Mouse (Mus musculus): ENCODE results near the gene Rassf3. TPM values are rescaled to one million over a fixed set of nuclear protein-coding genes. Genes with fewer than 3 reads are reported as not detected.

The Rassf3 gene
- polyA plus RNA-seq, 2 experiments: 20.7 to 23.2 TPM

GRCm38 (mm10) chr10:121430764-121431540, 45.2 kb downstream of the Rassf3 start:
- no peak for TF ChIP-seq POLR2A (IDR thresholded peaks at IDR 0.05; ENCODE audit: borderline replicate concordance, extremely low read depth, insufficient read depth, insufficient read length)
- ATAC-seq (ENCODE audit: low FRiP score, low read depth) (no peak), DNase-seq (ENCODE audit: low spot score) (no peak)
- Histone ChIP-seq H3K9me3 (ENCODE audit: control insufficient read depth, low read length) (no peaks in the 10 kb centered on the region), H3K27me3 (ENCODE audit: control insufficient read depth, insufficient read depth, low read length) (no peaks in the 10 kb centered on the region), H3K4me3 (replicated peaks; ENCODE audit: low read length) (no peak overlapping the region), H3K27ac (replicated peaks; ENCODE audit: low read depth, low read length) (peak overlapping the region; percentile 58), H3K36me3 (ENCODE audit: control insufficient read depth, insufficient read depth, low read length) (no peaks in the 10 kb centered on the region), H3K4me2 (replicated peaks; ENCODE audit: low read depth, low read length, severe bottlenecking) (no peak overlapping the region), H3K9ac (ENCODE audit: low read depth, low read length, severe bottlenecking) (no peak overlapping the region), H3K4me1 (ENCODE audit: control insufficient read depth, insufficient read depth, low read length) (peaks cover 86% of the 10 kb centered on the region)
- WGBS: 49% methylated on average over 15 of the region's 15 CpGs

GRCm38 (mm10) chr10:121429981-121430682, 46.0 kb downstream of the Rassf3 start:
- no peak for DNase-seq (ENCODE audit: low spot score)
- H3K27me3 ChIP-seq (ENCODE audit: control insufficient read depth, insufficient read depth, low read length): no peaks in the 10 kb centered on the region
- 12% methylated on average over 14 of the region's 14 CpGs for WGBS
- no peak overlapping the region for H3K9ac ChIP-seq (ENCODE audit: low read depth, low read length, severe bottlenecking)
- H3K4me3 ChIP-seq (replicated peaks; ENCODE audit: low read length): no peak overlapping the region
- ATAC-seq (ENCODE audit: low FRiP score, low read depth): no peak
- H3K9me3 ChIP-seq (ENCODE audit: control insufficient read depth, low read length): no peaks in the 10 kb centered on the region
- no peak for TF ChIP-seq POLR2A (IDR thresholded peaks at IDR 0.05; ENCODE audit: borderline replicate concordance, extremely low read depth, insufficient read depth, insufficient read length)
- H3K4me2 ChIP-seq (replicated peaks; ENCODE audit: low read depth, low read length, severe bottlenecking): peak overlapping the region; percentile 35
- H3K36me3 ChIP-seq (ENCODE audit: control insufficient read depth, insufficient read depth, low read length): no peaks in the 10 kb centered on the region
- H3K27ac ChIP-seq (replicated peaks; ENCODE audit: low read depth, low read length): peak overlapping the region; percentile 58
- H3K4me1 ChIP-seq (ENCODE audit: control insufficient read depth, insufficient read depth, low read length): peaks cover 83% of the 10 kb centered on the region

GRCm38 (mm10) chr10:121429581-121429980, 46.6 kb downstream of the Rassf3 start:
- DNase-seq (ENCODE audit: low spot score) (peak; percentile 44), ATAC-seq (ENCODE audit: low FRiP score, low read depth) (peak; percentile 20; the same call in 1 of the 2 replicates)
- no peak overlapping the region for H3K4me3 ChIP-seq (replicated peaks; ENCODE audit: low read length)
- peaks cover 80% of the 10 kb centered on the region for H3K4me1 ChIP-seq (ENCODE audit: control insufficient read depth, insufficient read depth, low read length)
- no peaks in the 10 kb centered on the region for H3K9me3 ChIP-seq (ENCODE audit: control insufficient read depth, low read length)
- no peak for TF ChIP-seq POLR2A (IDR thresholded peaks at IDR 0.05; ENCODE audit: borderline replicate concordance, extremely low read depth, insufficient read depth, insufficient read length)
- H3K27ac ChIP-seq (replicated peaks; ENCODE audit: low read depth, low read length): peak overlapping the region; percentile 58
- H3K4me2 ChIP-seq (replicated peaks; ENCODE audit: low read depth, low read length, severe bottlenecking): peak overlapping the region; percentile 35
- no peak overlapping the region for H3K9ac ChIP-seq (ENCODE audit: low read depth, low read length, severe bottlenecking)
- WGBS: 15% methylated on average over 8 of the region's 8 CpGs
- no peaks in the 10 kb centered on the region for H3K36me3 ChIP-seq (ENCODE audit: control insufficient read depth, insufficient read depth, low read length)
- H3K27me3 ChIP-seq (ENCODE audit: control insufficient read depth, insufficient read depth, low read length): no peaks in the 10 kb centered on the region

- Histone ChIP-seq H3K9ac (ENCODE audit: low read depth, low read length, severe bottlenecking) (no peak overlapping the region), H3K27me3 (ENCODE audit: control insufficient read depth, insufficient read depth, low read length) (no peaks in the 10 kb centered on the region), H3K4me2 (replicated peaks; ENCODE audit: low read depth, low read length, severe bottlenecking) (0 out of 2 replicates have a peak overlapping the region, but pooled peaks have one; percentile 10), H3K4me3 (replicated peaks; ENCODE audit: low read length) (no peak overlapping the region), H3K36me3 (ENCODE audit: control insufficient read depth, insufficient read depth, low read length) (no peaks in the 10 kb centered on the region; the same call in 1 of the 2 replicates), H3K27ac (replicated peaks; ENCODE audit: low read depth, low read length) (peak overlapping the region; percentile 58), H3K9me3 (ENCODE audit: control insufficient read depth, low read length) (no peaks in the 10 kb centered on the region), H3K4me1 (ENCODE audit: control insufficient read depth, insufficient read depth, low read length) (peaks cover 79% of the 10 kb centered on the region)
- ATAC-seq (ENCODE audit: low FRiP score, low read depth) (peak; percentile 75), DNase-seq (ENCODE audit: low spot score) (peak; percentile 81)
- TF ChIP-seq POLR2A (IDR thresholded peaks at IDR 0.05; ENCODE audit: borderline replicate concordance, extremely low read depth, insufficient read depth, insufficient read length): no peak
- 22% methylated on average over 2 of the region's 2 CpGs for WGBS
Observed at GRCm38 (mm10) chr10:121429089-121429488, 47.1 kb downstream of the Rassf3 start.

GRCm38 (mm10) chr10:121428011-121428711, 48.0 kb downstream of the Rassf3 start:
- no peak for ATAC-seq (ENCODE audit: low FRiP score, low read depth)

More at GRCm38 (mm10) chr10:121428011-121428711, 48.0 kb downstream of the Rassf3 start:
- peaks cover 3% of the 10 kb centered on the region for H3K36me3 ChIP-seq (ENCODE audit: control insufficient read depth, insufficient read depth, low read length)
- H3K27me3 ChIP-seq (ENCODE audit: control insufficient read depth, insufficient read depth, low read length): no peaks in the 10 kb centered on the region
- DNase-seq (ENCODE audit: low spot score): no peak
- no peak overlapping the region for H3K9ac ChIP-seq (ENCODE audit: low read depth, low read length, severe bottlenecking)
- H3K27ac ChIP-seq (replicated peaks; ENCODE audit: low read depth, low read length): peak overlapping the region; percentile 21; the same call in 1 of the 2 replicates
- peaks cover 80% of the 10 kb centered on the region for H3K4me1 ChIP-seq (ENCODE audit: control insufficient read depth, insufficient read depth, low read length)
- WGBS: 75% methylated on average over 15 of the region's 15 CpGs
- no peak overlapping the region for H3K4me3 ChIP-seq (replicated peaks; ENCODE audit: low read length)
- H3K4me2 ChIP-seq (replicated peaks; ENCODE audit: low read depth, low read length, severe bottlenecking): no peak overlapping the region
- H3K9me3 ChIP-seq (ENCODE audit: control insufficient read depth, low read length): no peaks in the 10 kb centered on the region
- no peak for TF ChIP-seq POLR2A (IDR thresholded peaks at IDR 0.05; ENCODE audit: borderline replicate concordance, extremely low read depth, insufficient read depth, insufficient read length)
